Mouse (Mus musculus) kidney, embryonic 16.5 days (tissue): ENCODE data around the gene Akr1b10. TPM values are rescaled to one million over a fixed set of nuclear protein-coding genes. Genes with fewer than 3 reads are reported as not detected.
A peak's percentile ranks its signal among the peaks of the same experiment; 100 is the strongest.
"Not testable (repeated sequence)": the region's sequence is repeated elsewhere in the genome, so short reads cannot be mapped to it uniquely, and the experiment has no call there.

Experiments
- ATAC-seq: fragments of 200-750 bp; cut with Nextera tagmentation; 2 replicates; pipeline ENCODE4 v1.8.0; 2017; ENCODE audit warnings: moderate TSS enrichment; ENCODE audit not compliant: low FRiP score, low TSS enrichment
- H3K27ac ChIP-seq: fragments of 300-500 bp; sonication (generic); 2 replicates; pipeline ENCODE4 v1.5.1; 2014; ENCODE audit warnings: low read length
- H3K27me3 ChIP-seq: fragments of 300-500 bp; sonication (generic); 2 replicates; pipeline ENCODE4 v1.6.1; 2014; ENCODE audit warnings: low read length, control low read depth, mixed read lengths; ENCODE audit not compliant: insufficient read depth
- H3K36me3 ChIP-seq: fragments of 300-500 bp; sonication (generic); 2 replicates; pipeline ENCODE4 v1.6.1; 2014; ENCODE audit warnings: low read length, control low read depth, mixed read lengths; ENCODE audit not compliant: insufficient read depth
- H3K4me1 ChIP-seq: fragments of 300-500 bp; sonication (generic); 2 replicates; pipeline ENCODE4 v1.6.1; 2014; ENCODE audit warnings: low read length, control low read depth, mixed read lengths; ENCODE audit not compliant: insufficient read depth
- H3K4me2 ChIP-seq: fragments of 300-500 bp; sonication (generic); replicated peaks from 2 replicates; pipeline ENCODE4 v1.6.1; 2014; ENCODE audit warnings: low read depth, low read length
- H3K4me3 ChIP-seq: fragments of 300-500 bp; sonication (generic); 2 replicates; pipeline ENCODE4 v1.5.1; 2014; ENCODE audit warnings: mild to moderate bottlenecking, low read length
- H3K9ac ChIP-seq: fragments of 300-500 bp; sonication (generic); replicated peaks from 2 replicates; pipeline ENCODE4 v1.6.1; 2014; ENCODE audit warnings: low read length
- H3K9me3 ChIP-seq: fragments of 300-500 bp; sonication (generic); 2 replicates; pipeline ENCODE4 v1.6.1; 2016; ENCODE audit warnings: low read length, control low read depth
- WGBS: fragments of 180-500 bp; shearing (Covaris S2); extraction: QIAGEN DNeasy Blood & Tissue Kit; methylation state at CpG from one replicate; pipeline ENCODE4 v1.1.7; 2014; 5-methylcytosine and 5-hydroxymethylcytosine counted together
- polyA plus RNA-seq: library from polyadenylated mRNA; unstranded; fragments of >200 nt; fragmentation: Nextera tagmentation; extraction: Ambion mirVana; gene quantifications from 2 replicates; pipeline ENCODE4 v1.2.1, GENCODE M21; 2015

Gene Akr1b10
- polyA plus RNA-seq, 1 experiment from 2014 or later: 35.8 TPM

GRCm38 (mm10) chr6:34370081-34370480 lies 13.9 kb upstream of the Akr1b10 start:
- Histone ChIP-seq H3K27me3 (no peaks in the 10 kb centered on the region), H3K4me1 (no peaks in the 10 kb centered on the region), H3K36me3 (no peaks in the 10 kb centered on the region), H3K4me2 (no peak overlapping the region), H3K9me3 (no peaks in the 10 kb centered on the region), H3K27ac (no peak overlapping the region), H3K4me3 (no peak overlapping the region), H3K9ac (no peak overlapping the region)
- WGBS: 80% methylated on average over 8 of the region's 8 CpGs
- ATAC-seq: no peak

- H3K9me3 ChIP-seq: no peaks in the 10 kb centered on the region
- no peak; the same call in 1 of the 2 replicates for ATAC-seq
- no peaks in the 10 kb centered on the region for H3K4me1 ChIP-seq
- H3K9ac ChIP-seq: 0 out of 2 replicates have a peak overlapping the region, but pooled peaks have one; percentile 12
- H3K36me3 ChIP-seq: no peaks in the 10 kb centered on the region
- H3K4me3 ChIP-seq: peak overlapping the region; percentile 13; the same call in 1 of the 2 replicates
- H3K4me2 ChIP-seq: peak overlapping the region; percentile 38; the same call in 1 of the 2 replicates
- H3K27ac ChIP-seq: no peak overlapping the region
- 27% methylated on average over 18 of the region's 18 CpGs for WGBS
- no peaks in the 10 kb centered on the region for H3K27me3 ChIP-seq
These were observed 12.2 kb upstream of the Akr1b10 start for GRCm38 (mm10) chr6:34371700-34372351.

DNA sequence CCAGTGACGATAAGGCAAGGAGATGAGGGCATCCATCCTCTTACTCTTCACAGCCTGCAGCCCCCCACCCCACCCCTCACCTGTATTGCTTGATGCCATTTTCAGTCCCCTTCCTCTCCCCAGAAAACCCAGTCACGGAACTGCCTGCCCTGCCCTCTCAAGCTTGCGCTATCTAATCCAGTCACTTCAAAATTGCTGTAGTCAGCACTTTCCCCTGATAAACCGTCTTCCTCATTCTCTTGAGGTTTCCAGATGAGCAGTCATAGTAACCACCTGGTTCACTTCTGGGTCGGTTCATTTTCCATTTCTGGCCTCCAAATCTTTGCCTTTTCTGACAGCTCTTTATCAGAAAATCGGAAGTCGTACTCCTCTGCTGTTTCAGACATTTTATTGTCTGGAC lies 10.2 kb upstream of the Akr1b10 start:
- no peak overlapping the region for H3K27ac ChIP-seq
- H3K4me2 ChIP-seq: no peak overlapping the region
- H3K27me3 ChIP-seq: no peaks in the 10 kb centered on the region
- H3K36me3 ChIP-seq: no peaks in the 10 kb centered on the region
- H3K9me3 ChIP-seq: no peaks in the 10 kb centered on the region
- ATAC-seq: no peak
- WGBS: 72% methylated on average over 7 of the region's 7 CpGs
- H3K9ac ChIP-seq: no peak overlapping the region
- no peak overlapping the region for H3K4me3 ChIP-seq
- H3K4me1 ChIP-seq: no peaks in the 10 kb centered on the region

GRCm38 (mm10) chr6:34375888-34376287 lies 8.1 kb upstream of the Akr1b10 start:
- not testable (repeated sequence) for H3K27ac ChIP-seq, ATAC-seq, H3K9ac ChIP-seq, H3K4me3 ChIP-seq, H3K4me1 ChIP-seq, H3K9me3 ChIP-seq, H3K36me3 ChIP-seq, H3K27me3 ChIP-seq, H3K4me2 ChIP-seq
- WGBS: 70% methylated on average over 5 of the region's 5 CpGs

DNA sequence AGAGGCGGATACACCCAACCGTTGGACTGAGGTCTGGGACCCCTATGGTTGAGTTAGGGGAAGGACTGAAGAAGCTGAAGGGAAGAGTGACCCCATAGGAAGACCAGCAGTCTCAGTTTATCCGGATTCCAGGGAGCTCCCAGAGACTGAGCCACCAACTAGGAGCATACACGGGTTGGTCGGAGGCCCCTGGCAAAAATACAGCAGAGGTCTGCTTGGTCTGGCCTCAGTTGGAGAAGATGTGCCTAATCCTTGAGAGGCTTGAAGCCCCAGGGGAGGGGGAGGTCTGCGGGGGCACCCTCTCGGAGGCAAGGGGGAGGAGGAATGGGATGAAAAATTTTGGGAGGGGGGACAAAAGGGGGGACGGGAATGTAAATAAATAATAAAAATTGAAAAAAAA lies 617 bp upstream of the Akr1b10 start:
- no peaks in the 10 kb centered on the region for H3K27me3 ChIP-seq
- H3K4me1 ChIP-seq: no peaks in the 10 kb centered on the region
- 50% methylated on average over 8 of the region's 8 CpGs for WGBS
- ATAC-seq: no peak
- 0 out of 2 replicates have a peak, but pooled peaks cover 6% of the 10 kb centered on the region for H3K36me3 ChIP-seq
- H3K27ac ChIP-seq: no peak overlapping the region
- H3K4me3 ChIP-seq: no peak overlapping the region
- no peaks in the 10 kb centered on the region for H3K9me3 ChIP-seq
- peak overlapping the region; percentile 93; the same call in 1 of the 2 replicates for H3K4me2 ChIP-seq
- no peak overlapping the region for H3K9ac ChIP-seq

- Histone ChIP-seq H3K4me3 (peak overlapping the region; percentile 72), H3K4me2 (peak overlapping the region; percentile 93), H3K36me3 (0 out of 2 replicates have a peak, but pooled peaks cover 14% of the 10 kb centered on the region), H3K4me1 (no peaks in the 10 kb centered on the region), H3K9me3 (no peaks in the 10 kb centered on the region), H3K9ac (peak overlapping the region; percentile 72), H3K27ac (peak overlapping the region; percentile 78), H3K27me3 (no peaks in the 10 kb centered on the region)
- 2% methylated on average over 13 of the region's 13 CpGs for WGBS
- peak; percentile 81 for ATAC-seq
These were observed 818 bp downstream of the Akr1b10 start for GRCm38 (mm10) chr6:34384701-34385370.

DNA sequence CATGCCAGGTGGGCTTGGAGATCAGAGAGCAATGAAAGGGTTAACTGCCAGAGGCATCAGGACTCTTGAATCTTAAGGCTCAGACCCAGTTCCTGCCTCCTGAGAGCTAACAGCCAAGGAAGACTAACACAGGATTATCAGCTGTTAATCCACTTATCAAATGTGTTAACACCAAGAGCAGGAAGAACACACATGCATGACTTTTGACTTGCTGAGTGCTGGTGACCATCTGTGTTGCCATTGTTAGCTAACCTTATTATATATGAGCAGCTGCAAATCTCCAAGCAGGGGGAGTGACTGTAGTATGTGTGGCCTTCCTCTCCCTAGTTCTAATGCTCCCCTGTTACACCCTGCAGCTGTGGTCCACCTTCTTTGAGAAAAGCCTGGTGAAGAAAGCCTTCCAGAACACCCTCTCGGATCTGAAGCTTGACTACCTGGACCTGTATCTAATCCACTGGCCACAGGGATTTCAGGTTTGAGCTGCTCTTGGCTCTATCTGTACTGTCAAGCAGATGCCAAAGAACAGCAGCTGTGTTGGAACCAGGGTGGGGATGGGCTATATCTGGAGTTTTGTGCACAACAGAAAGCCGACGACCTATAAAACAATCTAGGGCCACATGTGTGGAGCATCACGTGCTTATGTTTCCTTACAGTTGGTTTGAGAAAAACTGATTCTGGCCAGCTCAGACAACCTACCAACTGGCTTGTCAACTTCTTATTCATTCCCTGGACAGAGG lies 4.6 kb downstream of the Akr1b10 start:
- Histone ChIP-seq H3K4me1 (no peaks in the 10 kb centered on the region), H3K4me3 (no peak overlapping the region), H3K4me2 (no peak overlapping the region), H3K9ac (no peak overlapping the region), H3K9me3 (no peaks in the 10 kb centered on the region), H3K36me3 (peaks cover 32% of the 10 kb centered on the region), H3K27ac (no peak overlapping the region), H3K27me3 (no peaks in the 10 kb centered on the region)
- 85% methylated on average over 4 of the region's 4 CpGs for WGBS
- ATAC-seq: no peak

GRCm38 (mm10) chr6:34395897-34396296 lies 11.9 kb downstream of the Akr1b10 start:
- Histone ChIP-seq H3K36me3 (peaks cover 19% of the 10 kb centered on the region), H3K27ac (no peak overlapping the region), H3K27me3 (no peaks in the 10 kb centered on the region), H3K4me1 (no peaks in the 10 kb centered on the region; the same call in 1 of the 2 replicates), H3K4me3 (no peak overlapping the region), H3K9ac (no peak overlapping the region), H3K9me3 (no peaks in the 10 kb centered on the region), H3K4me2 (no peak overlapping the region)
- no peak for ATAC-seq
- WGBS: 55% methylated on average over 5 of the region's 5 CpGs

GRCm38 (mm10) chr6:34398431-34398830 lies 14.4 kb downstream of the Akr1b10 start:
- H3K4me2 ChIP-seq: no peak overlapping the region
- 84% methylated on average over 6 of the region's 6 CpGs for WGBS

More at GRCm38 (mm10) chr6:34398431-34398830, 14.4 kb downstream of the Akr1b10 start:
- Histone ChIP-seq H3K9ac (no peak overlapping the region), H3K27ac (no peak overlapping the region), H3K27me3 (no peaks in the 10 kb centered on the region), H3K36me3 (peaks cover 9% of the 10 kb centered on the region; the same call in 1 of the 2 replicates), H3K4me1 (no peaks in the 10 kb centered on the region; the same call in 1 of the 2 replicates), H3K9me3 (no peaks in the 10 kb centered on the region), H3K4me3 (no peak overlapping the region)
- ATAC-seq: no peak
